Mouse (Mus musculus): ENCODE results near the gene Iqsec3. TPM values are rescaled to one million over a fixed set of nuclear protein-coding genes. Genes with fewer than 3 reads are reported as not detected.

Iqsec3 gene
- total RNA-seq, 2 experiments from 2014 or later: not detected

DNA sequence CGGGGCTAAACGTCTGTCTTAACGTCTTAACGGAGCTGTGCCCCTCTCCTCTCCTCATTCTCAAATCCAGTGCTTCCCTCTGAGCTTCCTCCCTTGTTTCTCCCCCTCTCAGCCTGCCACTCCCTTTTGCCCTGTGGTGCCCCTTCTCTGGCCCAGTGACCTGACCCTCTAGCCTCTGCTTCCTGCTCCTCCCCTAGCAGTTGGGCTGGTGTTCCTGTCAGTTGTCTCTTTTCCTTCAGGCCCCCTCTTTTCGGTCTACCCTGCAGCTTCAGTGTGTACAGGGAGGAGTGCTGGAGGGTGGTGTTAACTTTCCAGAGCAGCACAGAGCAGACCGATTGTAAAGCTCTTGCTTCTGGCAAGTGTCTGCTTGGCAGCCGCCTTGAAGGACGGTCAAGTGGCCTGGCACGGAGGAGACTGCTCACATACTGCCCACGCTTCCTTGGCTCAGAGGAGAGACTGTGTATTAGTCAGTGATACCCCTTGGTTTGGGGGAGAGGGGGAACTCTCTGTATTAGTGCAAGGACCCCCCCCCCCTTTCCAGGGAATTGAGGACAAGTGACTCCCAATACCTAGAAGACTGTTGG lies 146.9 kb downstream of the Iqsec3 start:
- peak; percentile 36; the same call in 1 of the 2 replicates for ATAC-seq (replicated peaks; ENCODE audit: poor library complexity, severe bottlenecking)

DNA sequence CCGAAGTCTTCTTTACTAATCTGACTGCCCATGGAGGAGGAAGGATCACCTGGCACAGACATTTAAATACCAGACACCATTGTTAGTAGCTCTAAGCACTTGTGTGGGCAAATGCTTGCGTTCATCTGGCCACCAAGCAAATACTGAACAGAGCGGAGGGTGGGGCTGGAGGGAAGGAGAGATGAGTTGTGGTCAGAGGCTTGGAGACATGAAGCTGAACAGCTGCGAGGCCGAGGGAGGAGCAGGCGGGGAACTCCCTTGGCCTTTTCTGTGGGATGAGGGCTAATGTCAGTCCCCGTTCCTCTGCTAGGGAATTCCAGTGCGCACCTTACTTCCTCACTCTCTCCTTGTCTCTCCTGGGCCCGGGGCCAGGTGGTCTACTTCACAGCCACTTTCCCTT lies 147.7 kb downstream of the Iqsec3 start:
- peak; percentile 8; the same call in 1 of the 2 replicates for ATAC-seq (replicated peaks; ENCODE audit: poor library complexity, severe bottlenecking)

DNA sequence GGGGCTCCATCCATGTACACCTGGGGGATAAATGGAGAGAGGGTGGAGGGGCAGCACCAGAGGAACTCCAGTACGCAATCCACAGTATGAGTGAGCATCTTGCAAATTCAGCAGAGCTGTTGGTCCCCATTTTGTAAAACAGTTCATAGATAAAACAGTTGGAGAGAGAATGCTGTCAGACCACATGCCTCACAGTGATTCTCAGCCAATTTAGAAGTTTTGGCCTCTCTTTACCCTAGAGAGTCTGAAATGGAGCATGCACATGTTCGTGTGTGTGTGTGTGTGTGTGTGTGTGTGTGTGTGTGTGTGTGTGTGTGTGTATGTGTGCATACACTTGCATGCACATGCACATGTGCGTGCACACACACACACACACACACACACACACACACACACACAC lies 148.2 kb downstream of the Iqsec3 start:
- no peak for ATAC-seq (replicated peaks; ENCODE audit: poor library complexity, severe bottlenecking)

Other genes with a start within 250 kb of the Iqsec3 start
- gene Usp18, start 227.8 kb downstream of the Iqsec3 start, total RNA-seq (2014; fragmentation: Nextera tagmentation): not detected in 2 replicates
- 0.82 and 1.3 TPM in 2 replicates for gene Usp18, start 227.8 kb downstream of the Iqsec3 start, total RNA-seq (2017)
- 5.6 and 5.9 TPM in 2 replicates for gene Slc6a13, start 173.5 kb downstream of the Iqsec3 start, total RNA-seq (2014; fragmentation: Nextera tagmentation)
- gene Slc6a13, start 173.5 kb downstream of the Iqsec3 start, total RNA-seq (2017): 2.4 and 3.9 TPM in 2 replicates
- gene Slc6a12, start 130.6 kb downstream of the Iqsec3 start, total RNA-seq (2014; fragmentation: Nextera tagmentation): 1.1 TPM in 1 of 2 replicates, not detected in the other
- 1.3 and 2.0 TPM in 2 replicates for gene Slc6a12, start 130.6 kb downstream of the Iqsec3 start, total RNA-seq (2017)
- not detected in 2 replicates for gene A2m, start 161.7 kb upstream of the Iqsec3 start, total RNA-seq (2014; fragmentation: Nextera tagmentation)
- not detected in 2 replicates for gene A2m, start 161.7 kb upstream of the Iqsec3 start, total RNA-seq (2017)

Measured in granulocyte monocyte progenitor cell, adult 5-6 weeks (primary cell).